Mouse (Mus musculus) ovary, adult 18-20 months (tissue): ENCODE results near the gene Larp1.

Source experiments
- DNase-seq: peaks from one replicate; pipeline ENCODE4 v3.0.0; 2022; ENCODE audit warnings: low spot score, mixed read lengths

The Larp1 gene

DNA sequence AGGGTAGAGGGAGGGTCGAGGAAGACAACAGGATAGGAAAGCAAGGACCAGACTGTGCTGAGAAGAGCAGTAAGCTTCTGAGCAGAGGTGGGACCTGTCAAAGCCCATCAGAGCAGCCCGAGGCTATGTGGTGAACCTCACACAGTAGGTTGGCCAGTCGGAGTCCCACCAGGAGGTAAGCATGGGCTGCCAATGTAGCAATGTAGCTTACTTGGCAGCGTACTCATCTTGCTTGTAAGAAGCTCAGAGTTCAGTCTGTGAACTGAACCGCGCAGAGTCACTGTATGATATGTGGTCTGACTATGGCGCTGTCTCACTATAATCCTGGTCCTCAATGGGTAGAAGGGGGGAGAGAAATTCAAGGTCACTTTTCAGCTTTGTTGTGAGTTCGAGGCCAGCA lies 5.7 kb upstream of the Larp1 start:
- no peak for DNase-seq

- peak; percentile 58 for DNase-seq
Measured at GRCm38 (mm10) chr11:58003734-58004133, 5.1 kb upstream of the Larp1 start.

DNA sequence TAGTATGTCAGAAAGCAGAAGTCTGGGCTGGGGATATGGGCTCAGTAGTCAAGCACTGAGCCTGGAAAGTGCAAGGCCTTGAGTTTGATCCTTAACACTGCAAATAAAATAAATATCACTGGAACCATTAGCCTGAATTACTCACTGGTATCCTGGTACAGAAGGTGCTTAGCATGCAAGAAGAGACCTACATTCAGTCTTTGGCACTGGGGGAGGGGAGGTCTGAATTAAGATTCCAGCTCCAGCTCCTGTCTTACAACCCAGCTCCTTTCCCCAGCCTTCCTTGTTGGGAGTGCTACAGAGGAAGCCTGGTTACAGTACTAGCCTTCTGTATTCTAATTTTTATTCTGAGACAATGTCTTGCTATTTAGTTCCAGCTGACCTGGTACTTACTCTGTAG lies 3.8 kb upstream of the Larp1 start:
- no peak for DNase-seq

- no peak for DNase-seq
Measured at GRCm38 (mm10) chr11:58008013-58008412, 851 bp upstream of the Larp1 start.

DNA sequence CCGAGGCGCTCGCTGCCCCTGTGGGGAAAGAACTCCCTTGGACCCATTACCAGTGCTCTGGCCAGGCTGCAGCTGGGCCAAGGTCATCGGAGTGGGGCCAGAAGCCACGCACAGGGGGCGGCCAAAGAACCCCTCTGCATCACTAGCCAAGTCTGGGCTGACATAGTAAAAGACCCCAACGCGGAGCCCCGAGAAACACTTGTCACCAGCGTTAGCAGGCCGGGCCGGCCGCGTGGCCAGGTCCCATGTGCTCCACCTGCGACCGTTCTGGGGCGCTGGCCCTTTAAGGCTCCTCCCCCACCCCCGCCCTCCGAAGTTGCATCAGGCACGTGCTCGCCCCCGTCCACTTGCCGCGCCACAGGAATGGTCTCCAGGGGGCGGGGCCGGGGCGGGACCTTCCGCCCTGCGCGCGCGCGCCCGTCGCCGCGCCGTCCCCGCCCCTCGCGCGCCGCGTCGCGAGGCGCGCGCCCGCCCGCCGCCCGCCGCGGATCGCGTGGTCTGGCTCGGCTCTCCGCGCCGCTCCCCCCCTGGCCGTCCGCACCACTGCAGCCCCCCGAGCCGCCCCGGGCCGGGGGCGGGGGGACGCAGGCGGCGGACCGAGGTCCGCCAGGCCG lies 320 bp upstream of the Larp1 start:
- peak; percentile 80 for DNase-seq

DNA sequence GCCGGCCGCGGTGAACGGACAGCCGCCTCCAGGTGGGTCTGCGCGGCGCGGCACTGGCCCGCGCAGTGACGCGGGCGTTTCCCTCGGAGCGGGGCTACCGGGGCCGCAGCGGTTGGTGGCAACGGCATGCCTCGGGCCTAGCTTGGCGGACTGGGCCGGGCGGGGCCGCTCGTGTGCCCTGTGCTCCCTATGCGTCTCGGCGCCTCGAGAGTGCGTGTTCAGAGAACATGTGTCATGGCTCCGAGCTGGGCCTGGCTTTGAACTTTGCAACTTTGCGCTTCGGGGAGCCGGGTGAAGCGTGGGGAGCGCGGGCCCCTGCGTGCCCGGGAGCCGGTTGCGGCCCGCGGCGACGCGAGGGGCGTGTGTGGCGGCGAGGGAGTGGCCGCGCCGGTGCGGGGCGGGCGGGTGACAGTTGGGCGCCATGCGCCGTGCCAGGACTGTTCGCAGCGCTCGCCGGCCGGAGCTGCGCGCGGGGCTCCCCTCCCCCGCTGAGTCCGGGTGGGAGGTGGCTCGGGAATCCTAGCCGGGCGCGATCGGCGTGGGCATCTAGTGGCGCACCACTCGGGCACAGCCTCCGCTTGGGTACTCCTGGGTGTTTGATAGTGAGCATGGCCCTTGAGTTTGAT lies 765 bp downstream of the Larp1 start:
- DNase-seq, result peak; percentile 51

DNA sequence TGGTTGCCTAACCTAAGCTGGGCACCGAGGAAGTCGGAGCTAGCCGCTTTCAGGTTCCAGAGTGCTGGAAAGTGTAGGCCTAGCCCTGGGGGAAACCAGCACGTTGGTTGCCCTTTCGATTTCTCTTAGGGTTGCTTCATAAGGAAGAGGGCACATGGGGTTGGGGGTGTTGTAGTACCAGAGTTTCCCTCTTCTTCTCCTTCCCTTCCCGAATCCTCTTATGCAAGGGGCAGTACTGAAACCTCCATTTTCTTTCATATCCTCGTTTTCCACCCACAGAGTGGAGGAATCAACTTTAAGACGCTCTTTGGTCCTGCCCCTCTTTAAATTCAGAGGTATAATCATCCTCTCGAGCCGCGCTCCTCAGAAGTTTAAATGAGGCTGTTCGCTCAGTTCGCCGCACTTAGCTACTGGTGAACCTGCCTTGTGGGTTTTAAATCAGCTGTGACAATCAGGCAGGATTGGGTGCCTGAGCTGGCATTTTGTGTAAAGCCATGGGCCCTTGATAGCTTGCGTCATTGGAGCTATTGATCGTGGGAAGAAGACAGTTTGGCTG lies 1.4 kb downstream of the Larp1 start:
- DNase-seq, result no peak

- no peak for DNase-seq
Measured at GRCm38 (mm10) chr11:58010930-58011329, 2.1 kb downstream of the Larp1 start.

DNA sequence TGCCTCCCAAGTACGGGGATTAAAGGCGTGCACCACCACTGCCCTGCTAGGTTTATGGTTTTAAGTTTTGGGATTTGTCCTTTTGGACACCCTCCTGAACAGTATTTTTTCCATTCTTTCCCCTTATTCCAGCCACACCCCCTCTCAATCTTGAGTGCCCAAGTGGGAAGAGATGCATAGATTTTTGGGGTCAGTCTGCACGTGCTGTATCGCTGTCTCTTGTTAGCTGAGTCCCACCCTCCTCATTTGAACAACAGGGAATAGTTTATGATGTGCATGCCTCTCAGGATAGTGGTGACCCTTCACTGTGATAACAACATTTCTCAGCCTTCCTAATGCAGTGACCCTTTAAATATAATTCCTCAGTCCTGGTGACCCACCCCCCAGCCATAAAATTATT lies 2.9 kb downstream of the Larp1 start:
- no peak for DNase-seq

GRCm38 (mm10) chr11:58012674-58013073 lies 3.8 kb downstream of the Larp1 start:
- no peak for DNase-seq

- DNase-seq, result no peak
Measured at GRCm38 (mm10) chr11:58013100-58013499, 4.2 kb downstream of the Larp1 start.

- DNase-seq, result no peak
Measured at GRCm38 (mm10) chr11:58014604-58015003, 5.7 kb downstream of the Larp1 start.

- DNase-seq, result no peak
Measured at GRCm38 (mm10) chr11:58015339-58015738, 6.5 kb downstream of the Larp1 start.

- DNase-seq, result no peak
Measured at GRCm38 (mm10) chr11:58016371-58016770, 7.5 kb downstream of the Larp1 start.

- DNase-seq, result no peak
Measured at GRCm38 (mm10) chr11:58017422-58017821, 8.6 kb downstream of the Larp1 start.

- DNase-seq, result no peak
Measured at GRCm38 (mm10) chr11:58018287-58018686, 9.4 kb downstream of the Larp1 start.

DNA sequence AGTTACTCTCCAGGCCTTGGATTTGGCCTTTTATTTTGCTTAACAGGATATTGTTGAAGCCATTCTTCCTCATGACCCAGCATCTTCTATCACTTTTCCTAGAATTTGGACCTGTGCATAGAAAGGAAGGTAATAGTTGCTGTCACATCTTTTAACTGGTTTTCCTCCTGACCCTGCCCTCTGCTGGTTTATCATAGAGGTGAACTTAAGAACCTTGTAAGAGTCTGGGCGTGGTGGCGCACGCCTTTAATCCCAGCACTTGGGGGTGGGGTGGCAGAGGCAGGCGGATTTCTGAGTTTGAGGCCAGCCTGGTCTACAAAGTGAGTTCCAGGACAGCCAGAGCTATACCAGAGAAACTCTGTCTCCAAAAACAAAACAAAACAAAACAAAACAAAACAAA lies 9.8 kb downstream of the Larp1 start:
- no peak for DNase-seq

DNA sequence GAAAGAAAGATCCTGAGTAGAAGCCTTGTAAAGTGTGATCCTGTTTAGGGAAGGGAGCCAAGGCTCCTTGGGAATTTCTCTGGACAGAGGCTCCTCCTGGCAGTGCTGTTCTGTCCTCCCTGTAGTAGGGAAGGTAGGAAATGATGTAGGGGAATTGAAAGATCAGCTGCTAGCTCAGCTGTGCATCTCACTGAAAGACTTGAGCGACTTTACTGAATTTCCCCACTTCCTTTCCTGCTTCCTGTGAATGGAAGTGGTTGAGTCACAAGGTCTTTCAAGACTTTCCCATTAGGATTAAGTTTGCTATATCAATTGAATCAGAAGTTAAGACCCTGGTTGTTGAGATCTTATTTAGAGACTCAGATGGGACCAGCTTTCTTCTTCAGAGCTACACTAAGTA lies 12.2 kb downstream of the Larp1 start:
- no peak for DNase-seq

GRCm38 (mm10) chr11:58021618-58022017 lies 12.8 kb downstream of the Larp1 start:
- DNase-seq, result no peak

GRCm38 (mm10) chr11:58024271-58024670 lies 15.4 kb downstream of the Larp1 start:
- DNase-seq, result no peak

- no peak for DNase-seq
Measured at GRCm38 (mm10) chr11:58024671-58025070, 15.8 kb downstream of the Larp1 start.

GRCm38 (mm10) chr11:58025881-58026280 lies 17.0 kb downstream of the Larp1 start:
- no peak for DNase-seq

DNA sequence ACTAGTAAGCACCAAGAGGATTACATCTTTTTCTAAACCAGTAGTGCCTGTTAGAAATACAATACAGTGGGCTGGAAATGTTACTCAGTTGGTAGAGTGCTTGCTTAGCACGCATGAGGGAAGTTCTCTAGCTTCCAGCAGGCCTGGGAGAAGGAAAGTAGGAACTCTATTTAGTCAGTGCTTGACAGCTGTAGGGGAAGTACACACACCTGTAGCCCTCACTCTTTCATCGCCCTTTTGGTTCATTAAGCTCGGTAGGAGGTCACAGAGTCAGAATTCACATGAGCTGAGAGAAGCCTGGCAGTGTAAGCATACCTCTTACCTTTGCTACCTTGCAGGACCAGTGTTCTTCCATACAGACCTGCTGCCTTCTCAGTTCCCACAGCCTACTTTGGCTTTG lies 17.5 kb downstream of the Larp1 start:
- DNase-seq, result no peak

GRCm38 (mm10) chr11:58026860-58027259 lies 18.0 kb downstream of the Larp1 start:
- DNase-seq, result no peak
